Mouse (Mus musculus) liver, postnatal 0 days (tissue): ENCODE measurements around the gene Nipal4. TPM values are rescaled to one million over a fixed set of nuclear protein-coding genes. Genes with fewer than 3 reads are reported as not detected.
A peak's percentile ranks its signal among the peaks of the same experiment; 100 is the strongest.

Experiments used
- ATAC-seq: fragments of 200-750 bp; cut with Nextera tagmentation; 2 replicates; pipeline ENCODE4 v1.8.0; 2017; ENCODE audit warnings: mild to moderate bottlenecking, moderate library complexity
- DNase-seq: peaks from one replicate; pipeline ENCODE4 v3.0.0-alpha.2; 2016
- H3K27ac ChIP-seq: fragments of 300-500 bp; sonication (generic); 2 replicates; pipeline ENCODE4 v1.5.1; 2014; ENCODE audit warnings: antibody characterized with exemption, moderate library complexity, mild to moderate bottlenecking, low read depth
- H3K27me3 ChIP-seq: fragments of 300-500 bp; sonication (generic); 2 replicates; pipeline ENCODE4 v1.6.1; 2014; ENCODE audit warnings: low read length, control low read depth, mixed read lengths; ENCODE audit not compliant: insufficient read depth
- H3K36me3 ChIP-seq: fragments of 300-500 bp; sonication (generic); replicated peaks from 2 replicates; pipeline ENCODE4 v1.6.1; 2014; ENCODE audit warnings: mild to moderate bottlenecking, control low read depth, low read length, moderate library complexity, mixed read lengths; ENCODE audit not compliant: insufficient read depth
- H3K4me1 ChIP-seq: fragments of 300-500 bp; sonication (generic); 2 replicates; pipeline ENCODE4 v1.6.1; 2014; ENCODE audit warnings: antibody characterized with exemption, mild to moderate bottlenecking, control low read depth; ENCODE audit not compliant: insufficient read depth
- H3K4me2 ChIP-seq: fragments of 300-500 bp; sonication (generic); 2 replicates; pipeline ENCODE4 v1.6.1; 2014; ENCODE audit warnings: low read depth, mild to moderate bottlenecking, low read length, moderate library complexity, mixed read lengths
- H3K4me3 ChIP-seq: fragments of 300-500 bp; sonication (generic); 2 replicates; pipeline ENCODE4 v1.5.1; 2014; ENCODE audit warnings: low read depth, low read length
- H3K9ac ChIP-seq: fragments of 300-500 bp; sonication (generic); replicated peaks from 2 replicates; pipeline ENCODE4 v1.6.1; 2014; ENCODE audit warnings: mild to moderate bottlenecking, moderate library complexity
- H3K9me3 ChIP-seq: fragments of 300-500 bp; sonication (generic); 2 replicates; pipeline ENCODE4 v1.6.1; 2016; ENCODE audit warnings: mild to moderate bottlenecking, control low read depth, low read length, mixed read lengths
- CTCF ChIP-seq: sonication (generic); IDR thresholded peaks from 2 replicates; pipeline ENCODE4 v1.5.1; 2016; ENCODE audit warnings: antibody characterized with exemption, low read depth
- EP300 ChIP-seq: IDR thresholded peaks from 2 replicates; pipeline ENCODE4 v1.6.1; 2016; ENCODE audit warnings: antibody characterized with exemption, low read depth, mild to moderate bottlenecking
- WGBS: fragments of 180-500 bp; shearing (Covaris S2); extraction: QIAGEN DNeasy Blood & Tissue Kit; methylation state at CpG from one replicate; pipeline ENCODE4 v1.1.7; 2014; ENCODE audit not compliant: insufficient replicate concordance; 5-methylcytosine and 5-hydroxymethylcytosine counted together
- polyA plus RNA-seq: library from polyadenylated mRNA; unstranded; fragments of >200 nt; fragmentation: Nextera tagmentation; extraction: Ambion mirVana; gene quantifications from 2 replicates; pipeline ENCODE4 v1.2.1, GENCODE M21; 2015

Nipal4 gene
- polyA plus RNA-seq, 1 experiment from 2014 or later = not detected

- H3K9ac ChIP-seq = no peak overlapping the region
These were observed 3.6 kb upstream of the Nipal4 start for GRCm38 (mm10) chr11:46169908-46170307.

GRCm38 (mm10) chr11:46168506-46168905, 2.2 kb upstream of the Nipal4 start:
- DNase-seq = no peak
- Histone ChIP-seq H3K4me3 (no peak overlapping the region), H3K9ac (no peak overlapping the region), H3K27ac (no peak overlapping the region), H3K9me3 (no peaks in the 10 kb centered on the region), H3K4me2 (no peak overlapping the region), H3K36me3 (no peaks in the 10 kb centered on the region), H3K27me3 (peaks cover 24% of the 10 kb centered on the region), H3K4me1 (peaks cover 7% of the 10 kb centered on the region; the same call in 1 of the 2 replicates)
- TF ChIP-seq EP300 (no peak), CTCF (no peak)
- 73% methylated on average over 7 of the region's 7 CpGs for WGBS
- ATAC-seq = no peak

More at GRCm38 (mm10) chr11:46169908-46170307, 3.6 kb upstream of the Nipal4 start:
- Histone ChIP-seq H3K4me1 (peaks cover 7% of the 10 kb centered on the region; the same call in 1 of the 2 replicates), H3K4me2 (no peak overlapping the region), H3K9me3 (no peaks in the 10 kb centered on the region), H3K4me3 (no peak overlapping the region), H3K27me3 (peaks cover 19% of the 10 kb centered on the region), H3K27ac (no peak overlapping the region), H3K36me3 (no peaks in the 10 kb centered on the region)
- TF ChIP-seq EP300 (no peak), CTCF (no peak)
- ATAC-seq = no peak
- WGBS = 65% methylated on average over 3 of the region's 3 CpGs
- no peak for DNase-seq

- no peak for DNase-seq
- TF ChIP-seq CTCF (peak; percentile 26), EP300 (no peak)
These were observed 8.8 kb downstream of the Nipal4 start for GRCm38 (mm10) chr11:46157462-46157861.

GRCm38 (mm10) chr11:46156945-46157344, 9.4 kb downstream of the Nipal4 start:
- Histone ChIP-seq H3K4me1 (no peaks in the 10 kb centered on the region), H3K27ac (no peak overlapping the region), H3K4me3 (no peak overlapping the region), H3K9ac (no peak overlapping the region), H3K36me3 (no peaks in the 10 kb centered on the region), H3K4me2 (no peak overlapping the region), H3K27me3 (no peaks in the 10 kb centered on the region), H3K9me3 (no peaks in the 10 kb centered on the region)
- TF ChIP-seq CTCF (no peak), EP300 (no peak)
- no peak for ATAC-seq
- DNase-seq = no peak
- WGBS = 77% methylated on average over 8 of the region's 8 CpGs

More at GRCm38 (mm10) chr11:46157462-46157861, 8.8 kb downstream of the Nipal4 start:
- no peaks in the 10 kb centered on the region for H3K27me3 ChIP-seq
- no peaks in the 10 kb centered on the region for H3K9me3 ChIP-seq
- no peak overlapping the region for H3K4me2 ChIP-seq
- no peak for ATAC-seq
- no peaks in the 10 kb centered on the region for H3K4me1 ChIP-seq
- H3K4me3 ChIP-seq = no peak overlapping the region
- no peak overlapping the region for H3K9ac ChIP-seq
- no peak overlapping the region for H3K27ac ChIP-seq
- H3K36me3 ChIP-seq = no peaks in the 10 kb centered on the region

- no peak overlapping the region for H3K4me2 ChIP-seq
- H3K27ac ChIP-seq = no peak overlapping the region
- H3K36me3 ChIP-seq = no peaks in the 10 kb centered on the region
- H3K4me3 ChIP-seq = no peak overlapping the region
- 66% methylated on average over 5 of the region's 5 CpGs for WGBS
- no peaks in the 10 kb centered on the region for H3K9me3 ChIP-seq
- DNase-seq = no peak
- H3K4me1 ChIP-seq = no peaks in the 10 kb centered on the region
- H3K9ac ChIP-seq = no peak overlapping the region
- H3K27me3 ChIP-seq = no peaks in the 10 kb centered on the region
- no peak for ATAC-seq
- TF ChIP-seq EP300 (no peak), CTCF (no peak)
These were observed 19.7 kb downstream of the Nipal4 start for GRCm38 (mm10) chr11:46146619-46147018.

GRCm38 (mm10) chr11:46145163-46145875, 21.0 kb downstream of the Nipal4 start:
- TF ChIP-seq EP300 (no peak), CTCF (no peak)
- Histone ChIP-seq H3K9ac (no peak overlapping the region), H3K27ac (no peak overlapping the region), H3K4me3 (no peak overlapping the region), H3K27me3 (no peaks in the 10 kb centered on the region), H3K36me3 (no peaks in the 10 kb centered on the region), H3K9me3 (no peaks in the 10 kb centered on the region), H3K4me2 (no peak overlapping the region), H3K4me1 (no peaks in the 10 kb centered on the region)
- ATAC-seq (no peak), DNase-seq (no peak)
- WGBS = 69% methylated on average over 11 of the region's 11 CpGs

- no peaks in the 10 kb centered on the region for H3K4me1 ChIP-seq
- DNase-seq (no peak), ATAC-seq (no peak)
- no peak overlapping the region for H3K4me3 ChIP-seq
- TF ChIP-seq EP300 = no peak
- TF ChIP-seq CTCF = no peak
- H3K27ac ChIP-seq = no peak overlapping the region
- no peaks in the 10 kb centered on the region for H3K27me3 ChIP-seq
- no peak overlapping the region for H3K9ac ChIP-seq
- WGBS = 72% methylated on average over 6 of the region's 6 CpGs
- H3K4me2 ChIP-seq = no peak overlapping the region
- no peaks in the 10 kb centered on the region for H3K36me3 ChIP-seq
- no peaks in the 10 kb centered on the region for H3K9me3 ChIP-seq
These were observed 23.0 kb downstream of the Nipal4 start for GRCm38 (mm10) chr11:46143342-46143741.
